Mouse (Mus musculus) ZHBTc4 (cell line): ENCODE data around the gene St7.
A peak's percentile ranks its signal among the peaks of the same experiment; 100 is the strongest.
"Not testable (repeated sequence)": the region's sequence is repeated elsewhere in the genome, so short reads cannot be mapped to it uniquely, and the experiment has no call there.

Experiments
- DNase-seq: peaks from one replicate; pipeline ENCODE4 v3.0.0-alpha.2; 2011; ENCODE audit warnings: low read depth, low spot score

St7 gene

GRCm38 (mm10) chr6:17692647-17693046, at the start of gene St7:
TSS of gene St7 (plus strand) at chr6:17692933.
- no peak for DNase-seq

GRCm38 (mm10) chr6:17646107-17646506, 46.6 kb upstream of the St7 start:
- no peak for DNase-seq

- DNase-seq: no peak
Observed at GRCm38 (mm10) chr6:17652132-17652531, 40.6 kb upstream of the St7 start.

GRCm38 (mm10) chr6:17655080-17655479, 37.7 kb upstream of the St7 start:
- DNase-seq: no peak

GRCm38 (mm10) chr6:17657308-17657707, 35.4 kb upstream of the St7 start:
- DNase-seq: no peak

GRCm38 (mm10) chr6:17665348-17665747, 27.4 kb upstream of the St7 start:
- DNase-seq: no peak

- no peak for DNase-seq
Observed at GRCm38 (mm10) chr6:17666024-17666423, 26.7 kb upstream of the St7 start.

- DNase-seq: no peak
Observed at GRCm38 (mm10) chr6:17667813-17668212, 24.9 kb upstream of the St7 start.

- no peak for DNase-seq
Observed at GRCm38 (mm10) chr6:17668334-17668733, 24.4 kb upstream of the St7 start.

GRCm38 (mm10) chr6:17669826-17670225, 22.9 kb upstream of the St7 start:
- no peak for DNase-seq

GRCm38 (mm10) chr6:17675019-17675756, 17.5 kb upstream of the St7 start:
- peak; percentile 80 for DNase-seq

GRCm38 (mm10) chr6:17677008-17677407, 15.7 kb upstream of the St7 start:
- no peak for DNase-seq

- no peak for DNase-seq
Observed at GRCm38 (mm10) chr6:17680266-17680925, 12.3 kb upstream of the St7 start.

GRCm38 (mm10) chr6:17681810-17682209, 10.9 kb upstream of the St7 start:
- DNase-seq: no peak

- no peak for DNase-seq
Observed at GRCm38 (mm10) chr6:17688676-17689075, 4.1 kb upstream of the St7 start.

GRCm38 (mm10) chr6:17693726-17694549, 1.2 kb downstream of the St7 start:
- DNase-seq: peak; percentile 58

- DNase-seq: peak; percentile 61
Observed at GRCm38 (mm10) chr6:17694550-17694951, 1.8 kb downstream of the St7 start.

GRCm38 (mm10) chr6:17696321-17696734, 3.6 kb downstream of the St7 start:
- DNase-seq: peak; percentile 66

GRCm38 (mm10) chr6:17700936-17701612, 8.3 kb downstream of the St7 start:
- DNase-seq: no peak

GRCm38 (mm10) chr6:17704038-17704437, 11.3 kb downstream of the St7 start:
- not testable (repeated sequence) for DNase-seq

GRCm38 (mm10) chr6:17705973-17706372, 13.2 kb downstream of the St7 start:
- no peak for DNase-seq

- no peak for DNase-seq
Observed at GRCm38 (mm10) chr6:17718978-17719377, 26.2 kb downstream of the St7 start.
